Mouse (Mus musculus) cortical plate, adult 2 months (tissue): ENCODE data around the gene Eed. TPM values are rescaled to one million over a fixed set of nuclear protein-coding genes. Genes with fewer than 3 reads are reported as not detected.

ENCODE experiments used
- H3K27ac ChIP-seq: fragments of 200-500 bp; 2 replicates; pipeline ENCODE4 v1.5.1; 2012; ENCODE audit warnings: low read length, control low read depth, inconsistent platforms; ENCODE audit not compliant: insufficient read depth
- H3K4me1 ChIP-seq: fragments of 200-500 bp; 2 replicates; pipeline ENCODE4 v1.6.1; 2011; ENCODE audit warnings: low read length; ENCODE audit not compliant: control insufficient read depth, insufficient read depth
- H3K4me3 ChIP-seq: fragments of 200-500 bp; 2 replicates; pipeline ENCODE4 v1.5.1; 2011; ENCODE audit warnings: mild to moderate bottlenecking, low read length, control low read depth; ENCODE audit not compliant: insufficient read depth
- CTCF ChIP-seq: fragments of 200-500 bp; IDR thresholded peaks from 2 replicates; pipeline ENCODE4 v1.5.1; 2011; ENCODE audit warnings: mild to moderate bottlenecking, control low read depth, low read length; ENCODE audit not compliant: insufficient read depth; ENCODE audit errors: extremely low read depth
- POLR2A ChIP-seq: fragments of 200-500 bp; IDR thresholded peaks from 2 replicates; pipeline ENCODE4 v1.6.1; 2011; ENCODE audit warnings: mild to moderate bottlenecking, low read length, control low read depth; ENCODE audit not compliant: insufficient read depth; ENCODE audit errors: extremely low read depth
- polyA plus RNA-seq: library from polyadenylated mRNA; depleted of rRNA; stranded (reverse); fragments of >200 nt; gene quantifications from 2 replicates; pipeline ENCODE4 v1.2.3, GENCODE M21; 2012

The Eed gene
- polyA plus RNA-seq, 1 experiment, result 32.3 TPM

GRCm38 (mm10) chr7:89981557-89981956, 774 bp upstream of the Eed start:
- no peak overlapping the region for H3K27ac ChIP-seq
- H3K4me1 ChIP-seq, result peaks cover 4% of the 10 kb centered on the region
- TF ChIP-seq POLR2A (no peak), CTCF (no peak)
- peak overlapping the region; percentile 60 for H3K4me3 ChIP-seq

GRCm38 (mm10) chr7:89980133-89980484, 674 bp downstream of the Eed start:
- H3K4me1 ChIP-seq, result peaks cover 4% of the 10 kb centered on the region
- peak overlapping the region; percentile 60 for H3K4me3 ChIP-seq
- H3K27ac ChIP-seq, result no peak overlapping the region
- TF ChIP-seq CTCF (no peak), POLR2A (no peak)

DNA sequence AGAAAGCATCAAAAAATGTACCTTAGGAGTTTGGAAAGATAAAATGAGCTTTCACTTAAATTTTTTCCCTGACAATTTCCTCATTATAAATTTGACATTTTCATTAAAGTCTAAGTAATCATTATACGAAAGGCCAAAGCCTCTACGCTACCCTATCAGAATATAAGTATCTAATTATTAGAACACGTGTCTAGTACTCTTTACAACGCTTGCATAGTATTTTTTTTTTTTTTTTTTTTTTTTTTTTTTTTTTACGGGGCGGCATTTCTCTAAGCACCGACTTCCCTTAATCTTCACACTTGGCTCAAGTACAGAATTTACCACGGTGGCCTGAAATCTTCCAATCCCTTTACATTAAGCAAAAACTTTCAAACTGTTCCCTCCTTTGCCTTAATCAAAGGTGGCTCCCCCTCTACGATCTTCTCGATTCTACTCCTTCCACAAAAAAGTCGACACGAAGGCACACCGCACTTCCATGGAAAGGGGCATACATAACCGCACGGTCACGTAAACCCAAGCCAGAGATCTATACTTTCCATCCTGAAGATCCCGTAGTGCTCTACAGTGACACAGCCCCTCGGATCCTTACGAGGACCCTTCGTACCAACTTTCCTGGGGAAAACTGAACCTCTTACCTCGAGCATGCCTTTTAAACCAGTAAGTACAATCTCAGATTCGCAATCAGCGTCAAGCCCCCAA, 1.2 kb downstream of the Eed start:
- no peak overlapping the region for H3K27ac ChIP-seq
- H3K4me3 ChIP-seq, result peak overlapping the region; percentile 60
- peaks cover 4% of the 10 kb centered on the region for H3K4me1 ChIP-seq
- TF ChIP-seq POLR2A (no peak), CTCF (no peak)

DNA sequence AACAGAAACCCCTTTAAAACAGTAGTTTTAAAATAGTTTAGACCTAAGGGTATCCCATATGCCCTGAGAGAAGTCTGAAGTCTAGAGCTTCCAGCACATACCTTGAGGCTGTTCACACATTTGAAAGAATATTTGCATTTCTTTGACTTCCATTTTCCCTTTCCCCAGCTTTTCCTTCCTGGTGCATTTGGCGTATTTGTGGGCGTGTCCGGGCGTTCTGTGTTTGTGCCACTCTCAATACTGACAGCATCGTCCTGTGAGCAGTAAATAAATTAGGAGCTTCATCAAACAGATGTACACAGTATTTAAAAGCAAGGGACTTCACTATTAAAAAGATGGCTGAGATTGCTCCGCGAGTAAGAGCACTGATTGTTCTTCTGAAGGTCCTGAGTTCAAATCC, 4.0 kb downstream of the Eed start:
- peaks cover 4% of the 10 kb centered on the region; the same call in 1 of the 2 replicates for H3K4me1 ChIP-seq
- H3K27ac ChIP-seq, result no peak overlapping the region
- TF ChIP-seq POLR2A (no peak), CTCF (no peak)
- no peak overlapping the region for H3K4me3 ChIP-seq

- Histone ChIP-seq H3K27ac (no peak overlapping the region), H3K4me1 (peaks cover 4% of the 10 kb centered on the region; the same call in 1 of the 2 replicates), H3K4me3 (no peak overlapping the region)
- no peak for TF ChIP-seq POLR2A
- no peak for TF ChIP-seq CTCF
Measured at GRCm38 (mm10) chr7:89975571-89975970, 5.2 kb downstream of the Eed start.

- Histone ChIP-seq H3K4me3 (no peak overlapping the region), H3K27ac (no peak overlapping the region), H3K4me1 (no peaks in the 10 kb centered on the region)
- TF ChIP-seq CTCF (no peak), POLR2A (no peak)
Measured at GRCm38 (mm10) chr7:89967235-89967634, 13.5 kb downstream of the Eed start.

- H3K27ac ChIP-seq, result no peak overlapping the region
- no peaks in the 10 kb centered on the region for H3K4me1 ChIP-seq
- TF ChIP-seq CTCF (no peak), POLR2A (no peak)
- no peak overlapping the region for H3K4me3 ChIP-seq
Measured at GRCm38 (mm10) chr7:89966771-89967170, 14.0 kb downstream of the Eed start.

GRCm38 (mm10) chr7:89963135-89963534, 17.6 kb downstream of the Eed start:
- Histone ChIP-seq H3K27ac (no peak overlapping the region), H3K4me1 (no peaks in the 10 kb centered on the region), H3K4me3 (no peak overlapping the region)
- TF ChIP-seq POLR2A (no peak), CTCF (no peak)

- TF ChIP-seq POLR2A (no peak), CTCF (no peak)
- no peak overlapping the region for H3K27ac ChIP-seq
- H3K4me3 ChIP-seq, result no peak overlapping the region
- H3K4me1 ChIP-seq, result no peaks in the 10 kb centered on the region
Measured at GRCm38 (mm10) chr7:89957300-89957699, 23.5 kb downstream of the Eed start.

GRCm38 (mm10) chr7:89954261-89954660, 26.5 kb downstream of the Eed start:
- TF ChIP-seq CTCF (no peak), POLR2A (no peak)
- H3K27ac ChIP-seq, result no peak overlapping the region
- no peaks in the 10 kb centered on the region for H3K4me1 ChIP-seq
- no peak overlapping the region for H3K4me3 ChIP-seq
